ENCODE assay signal across 9 mouse cellular contexts in the genomic region with DNA sequence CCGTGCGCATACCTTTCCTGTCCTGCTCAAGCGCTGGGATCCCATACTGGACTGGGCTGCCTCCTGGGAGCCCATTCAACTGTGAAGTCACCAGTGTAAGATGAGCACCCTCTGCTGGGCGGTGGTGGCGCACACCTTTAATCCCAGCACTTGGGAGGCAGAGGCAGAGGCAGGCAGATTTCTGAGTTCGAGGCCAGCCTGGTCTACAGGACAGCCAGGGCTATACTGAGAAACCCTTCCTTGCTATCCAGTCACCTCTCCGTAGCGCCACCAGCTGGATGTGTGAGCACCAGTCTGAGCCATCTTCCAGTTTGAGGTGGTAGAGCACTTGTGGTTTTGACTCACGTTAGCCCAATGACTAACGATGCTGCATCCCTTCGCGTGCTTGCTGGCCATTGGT. TPM values are rescaled to one million over a fixed set of nuclear protein-coding genes. Genes with fewer than 3 reads are reported as not detected.
DNase-seq lines count a peak whose midpoint lies in the region; TF ChIP-seq lines count a peak whose summit lies in the region.
"Had no signal": no experiment of that assay in that cellular context is flagged by ENCODE, and none has a peak within 500 bp of the region (broad histone marks: within the 10 kb centered on the region; RNA-seq: fewer than 3 reads in every experiment).

No protein-coding gene starts in this region.

- peaks cover 3% of the 10 kb centered on the region; the same call in 1 of the 2 replicates for H3K79me2 ChIP-seq in heart, adult 2 months (replicated peaks; ENCODE audit: control insufficient read depth, insufficient read depth, low read length)

- no peak for TF ChIP-seq POLR2A in heart, adult 2 months (IDR thresholded peaks at IDR 0.05; ENCODE audit: insufficient read depth, low read depth, low read length)

- H3K4me1 ChIP-seq in heart, adult 2 months (ENCODE audit: control insufficient read depth, insufficient read depth, low read length) = peaks cover 1% of the 10 kb centered on the region

- no peak overlapping the region for H3K27ac ChIP-seq in heart, adult 2 months

- H3K9ac ChIP-seq in heart, adult 2 months (ENCODE audit: low read depth, low read length) = no peak overlapping the region

- DNase-seq in heart, adult 2 months = peak in 1 of 2 experiments; percentile 8
- no peak for DNase-seq in heart, postnatal 25 days (ENCODE audit: low spot score)
- DNase-seq in spleen, adult 18-20 months = peak; percentile 10 to 21
- no peak for DNase-seq in spleen, adult 12 weeks (ENCODE audit: low spot score)
- peak; percentile 38 for DNase-seq in kidney, adult 9 months
- peak; percentile 45 for DNase-seq in thymus, postnatal 25 days
- no peak for DNase-seq in layer of hippocampus, postnatal 14 days (ENCODE audit: low spot score in 2 of 2)
- DNase-seq in left cerebral cortex, postnatal 14 days (ENCODE audit: low spot score in 2 of 2) = no peak

- H3K36me3 ChIP-seq in heart, adult 2 months (ENCODE audit: control insufficient read depth, insufficient read depth, low read length) = peaks cover 5% of the 10 kb centered on the region; the same call in 1 of the 2 replicates

- TF ChIP-seq CTCF in heart, adult 2 months (IDR thresholded peaks at IDR 0.05) = peak; percentile 44

- intact Hi-C loops in heart, adult 2 months (cut with DNase I) = no loop called here
- intact Hi-C loops in heart, postnatal 25 days (cut with DNase I) = loop anchor here (5.0 kb wide), 1 partner anchor 185 kb away; no protein-coding TSS in a partner anchor
- intact Hi-C loops in left cerebral cortex, postnatal 14 days (cut with DNase I) = no loop called here

- WGBS in heart, adult 2 months = 54% methylated on average over 12 of the region's 12 CpGs

- TF ChIP-seq EP300 in heart, adult 2 months (IDR thresholded peaks at IDR 0.05; ENCODE audit: insufficient read depth, low read depth, low read length) = no peak

- no peak overlapping the region for H3K4me3 ChIP-seq in heart, adult 2 months

- H3K27me3 ChIP-seq in heart, adult 2 months (ENCODE audit: control insufficient read depth, insufficient read depth, low read length) = no peaks in the 10 kb centered on the region

RNA-seq across cellular contexts. Expression of a gene that starts 3.0 kb away (rescaled TPM):
- 10 to 100 TPM in 1 of 2 experiments, 1 to 10 TPM in 1; 9.6 to 11.3 TPM for total RNA-seq in heart, adult 2 months (2021)
- 17.7 and 20.5 TPM in 2 replicates for polyA plus RNA-seq in heart, adult 2 months (2012; rRNA removed)
- 10 to 100 TPM; 10.8 to 12.5 TPM for total RNA-seq in heart, postnatal 25 days (2021)
- 10 to 100 TPM; 10.4 to 11.7 TPM for total RNA-seq in layer of hippocampus, postnatal 14 days (2021)
- total RNA-seq in left cerebral cortex, postnatal 14 days (2021) = 10 to 100 TPM; 12.9 to 15.2 TPM

RNA-seq across cellular contexts. Expression of a gene that starts 48.0 kb away (rescaled TPM):
- 10 to 100 TPM; 14.0 to 14.9 TPM for total RNA-seq in heart, adult 2 months (2021)
- 7.4 and 11.5 TPM in 2 replicates for polyA plus RNA-seq in heart, adult 2 months (2012; rRNA removed)
- 10 to 100 TPM; 12.2 to 14.1 TPM for total RNA-seq in heart, postnatal 25 days (2021)
- 1 to 10 TPM; 5.9 to 7.0 TPM for total RNA-seq in layer of hippocampus, postnatal 14 days (2021)
- total RNA-seq in left cerebral cortex, postnatal 14 days (2021) = 10 to 100 TPM; 11.7 to 16.1 TPM

RNA-seq across cellular contexts. Expression of a gene that starts 52.0 kb away (rescaled TPM):
- total RNA-seq in heart, adult 2 months (2021) = not detected
- polyA plus RNA-seq in heart, adult 2 months (2012; rRNA removed) = not detected in 2 replicates
- total RNA-seq in heart, postnatal 25 days (2021) = not detected
- not detected for total RNA-seq in layer of hippocampus, postnatal 14 days (2021)
- total RNA-seq in left cerebral cortex, postnatal 14 days (2021) = under 1 TPM in 1 of 2 experiments, not detected in 1; 0.08 TPM
- total RNA-seq: left cerebral cortex, adult 8-10 months had no signal

RNA-seq across cellular contexts. Expression of a gene that starts 52.6 kb away (rescaled TPM):
- total RNA-seq in heart, adult 2 months (2021) = not detected
- 0.06 and 0.12 TPM in 2 replicates for polyA plus RNA-seq in heart, adult 2 months (2012; rRNA removed)
- not detected for total RNA-seq in heart, postnatal 25 days (2021)
- under 1 TPM; 0.14 to 0.50 TPM for total RNA-seq in layer of hippocampus, postnatal 14 days (2021)
- 1 to 10 TPM; 1.4 to 1.9 TPM for total RNA-seq in left cerebral cortex, postnatal 14 days (2021)

Comparison
In these comparisons a context has a peak if more than half of its experiments do, and no peak if none do; other contexts are left out.
1. DNase-seq: peak in spleen, adult 18-20 months (2 of 2), kidney, adult 9 months (single experiment) and thymus, postnatal 25 days (single experiment); none in heart, postnatal 25 days (single experiment), spleen, adult 12 weeks (single experiment), layer of hippocampus, postnatal 14 days (0 of 2) and left cerebral cortex, postnatal 14 days (0 of 2).